Comparison of ENCODE assay signal across 22 mouse cellular contexts in genomic region chr19:56424606-56425395, GRCm38 (mm10). TPM values are rescaled to one million over a fixed set of nuclear protein-coding genes. Genes with fewer than 3 reads are reported as not detected.
A peak's percentile ranks its signal among the peaks of the same experiment; 100 is the strongest.
DNase-seq lines count a peak whose midpoint lies in the region; ATAC-seq and TF ChIP-seq lines count a peak whose summit lies in the region.
"Had no signal": no experiment of that assay in that cellular context is flagged by ENCODE, and none has a peak within 500 bp of the region (broad histone marks: within the 10 kb centered on the region; RNA-seq: fewer than 3 reads in every experiment).

No protein-coding gene starts in this region.

- TF ChIP-seq EP300 in heart, adult 2 months (IDR thresholded peaks at IDR 0.05; ENCODE audit: insufficient read depth, low read depth, low read length): no peak
- TF ChIP-seq EP300 in stomach, postnatal 0 days (optimal IDR thresholded peaks at IDR 0.05): no peak

- peak overlapping the region; percentile 68; the same call in 1 of the 2 replicates for H3K27ac ChIP-seq in heart, embryonic 12.5 days (ENCODE audit: poor library complexity, severe bottlenecking)
- H3K27ac ChIP-seq in heart, adult 2 months: no peak overlapping the region
- peak overlapping the region; percentile 68; the same call in 1 of the 2 replicates for H3K27ac ChIP-seq in intestine, embryonic 14.5 days (ENCODE audit: low read depth)
- H3K27ac ChIP-seq in intestine, embryonic 16.5 days (ENCODE audit: low read length): no peak overlapping the region; the same call in 1 of the 2 replicates
- peak overlapping the region; percentile 74 for H3K27ac ChIP-seq in stomach, embryonic 15.5 days
- no peak overlapping the region for H3K27ac ChIP-seq in stomach, postnatal 0 days (replicated peaks)
- peak overlapping the region; percentile 41; the same call in 1 of the 2 replicates for H3K27ac ChIP-seq in small intestine, adult 2 months (ENCODE audit: insufficient read depth, low read depth, low read length)
- H3K27ac ChIP-seq: hindbrain, embryonic 13.5 days; limb, embryonic 15.5 days; liver, embryonic 15.5 days had no signal

- H3K27me3 ChIP-seq in heart, embryonic 12.5 days (replicated peaks): no peaks in the 10 kb centered on the region
- no peaks in the 10 kb centered on the region for H3K27me3 ChIP-seq in heart, adult 2 months (ENCODE audit: control insufficient read depth, insufficient read depth, low read length)
- H3K27me3 ChIP-seq in intestine, embryonic 14.5 days (replicated peaks; ENCODE audit: control insufficient read depth, insufficient read depth, low read length): no peaks in the 10 kb centered on the region
- H3K27me3 ChIP-seq in intestine, embryonic 16.5 days (replicated peaks; ENCODE audit: control insufficient read depth, insufficient read depth, low read length): no peaks in the 10 kb centered on the region
- no peaks in the 10 kb centered on the region for H3K27me3 ChIP-seq in stomach, embryonic 15.5 days (replicated peaks)
- H3K27me3 ChIP-seq in stomach, postnatal 0 days (ENCODE audit: control insufficient read depth, insufficient read depth, low read length): no peaks in the 10 kb centered on the region
- no peaks in the 10 kb centered on the region for H3K27me3 ChIP-seq in small intestine, adult 2 months (ENCODE audit: control insufficient read depth, insufficient read depth, low read length)
- H3K27me3 ChIP-seq: embryonic facial prominence, embryonic 13.5 days; forebrain, embryonic 15.5 days; intestine, embryonic 15.5 days; limb, embryonic 15.5 days; liver, embryonic 15.5 days had no signal

- no peak for ATAC-seq in heart, embryonic 12.5 days (ENCODE audit: insufficient number of reproducible peaks, low FRiP score)
- no peak for ATAC-seq in intestine, embryonic 14.5 days (replicated peaks; ENCODE audit: low FRiP score, low TSS enrichment, low read depth)
- ATAC-seq in intestine, embryonic 16.5 days: no peak
- no peak for ATAC-seq in stomach, embryonic 15.5 days (ENCODE audit: insufficient read depth, low FRiP score, low read depth)
- ATAC-seq in stomach, postnatal 0 days (ENCODE audit: low FRiP score, low TSS enrichment): no peak
- ATAC-seq: forebrain, embryonic 15.5 days; lung, postnatal 0 days had no signal

- TF ChIP-seq CTCF in heart, adult 2 months (IDR thresholded peaks at IDR 0.05): no peak
- TF ChIP-seq CTCF in stomach, postnatal 0 days (IDR thresholded peaks at IDR 0.05; ENCODE audit: low read depth): no peak
- no peak for TF ChIP-seq CTCF in small intestine, adult 2 months (IDR thresholded peaks at IDR 0.05; ENCODE audit: extremely low read depth, insufficient read length, insufficient replicate concordance, low read depth, low read length)

- H3K4me3 ChIP-seq in heart, embryonic 12.5 days: no peak overlapping the region
- no peak overlapping the region for H3K4me3 ChIP-seq in heart, adult 2 months
- H3K4me3 ChIP-seq in intestine, embryonic 14.5 days (ENCODE audit: low read depth, low read length): no peak overlapping the region
- H3K4me3 ChIP-seq in intestine, embryonic 16.5 days (ENCODE audit: low read length): no peak overlapping the region
- H3K4me3 ChIP-seq in stomach, embryonic 15.5 days (replicated peaks): no peak overlapping the region
- H3K4me3 ChIP-seq in stomach, postnatal 0 days (ENCODE audit: low read depth, low read length): no peak overlapping the region
- no peak overlapping the region for H3K4me3 ChIP-seq in small intestine, adult 2 months (ENCODE audit: low read depth, low read length)
- H3K4me3 ChIP-seq: embryonic facial prominence, embryonic 13.5 days; forebrain, embryonic 15.5 days; hindbrain, embryonic 13.5 days; intestine, embryonic 15.5 days; limb, embryonic 15.5 days; liver, embryonic 15.5 days; myocyte had no signal

- H3K79me2 ChIP-seq in heart, adult 2 months (replicated peaks; ENCODE audit: control insufficient read depth, insufficient read depth, low read length): no peaks in the 10 kb centered on the region

- H3K9ac ChIP-seq in heart, embryonic 12.5 days: 0 out of 2 replicates have a peak overlapping the region, but pooled peaks have one; percentile 4
- H3K9ac ChIP-seq in heart, adult 2 months (ENCODE audit: low read depth, low read length): no peak overlapping the region
- no peak overlapping the region for H3K9ac ChIP-seq in intestine, embryonic 14.5 days (ENCODE audit: low read length)
- no peak overlapping the region for H3K9ac ChIP-seq in intestine, embryonic 16.5 days (ENCODE audit: low read depth, low read length)
- no peak overlapping the region for H3K9ac ChIP-seq in stomach, embryonic 15.5 days
- no peak overlapping the region for H3K9ac ChIP-seq in stomach, postnatal 0 days (ENCODE audit: low read length)
- H3K9ac ChIP-seq: embryonic facial prominence, embryonic 13.5 days; forebrain, embryonic 15.5 days; intestine, embryonic 15.5 days; limb, embryonic 15.5 days; liver, embryonic 15.5 days had no signal

- H3K4me2 ChIP-seq in heart, embryonic 12.5 days: no peak overlapping the region
- H3K4me2 ChIP-seq in intestine, embryonic 14.5 days (ENCODE audit: low read length): no peak overlapping the region
- no peak overlapping the region for H3K4me2 ChIP-seq in intestine, embryonic 16.5 days (ENCODE audit: low read depth, low read length)
- no peak overlapping the region for H3K4me2 ChIP-seq in stomach, embryonic 15.5 days
- no peak overlapping the region for H3K4me2 ChIP-seq in stomach, postnatal 0 days (replicated peaks; ENCODE audit: low read depth)
- H3K4me2 ChIP-seq: forebrain, embryonic 15.5 days; hindbrain, embryonic 13.5 days; limb, embryonic 15.5 days; liver, embryonic 15.5 days had no signal

- intact Hi-C loops in heart, adult 2 months (cut with DNase I): loop anchor here (5.0 to 10.0 kb wide), 4 partner anchors 142 to 610 kb away; no protein-coding TSS in a partner anchor

- H3K9me3 ChIP-seq in heart, embryonic 12.5 days (replicated peaks): no peaks in the 10 kb centered on the region
- H3K9me3 ChIP-seq in intestine, embryonic 14.5 days (ENCODE audit: control insufficient read depth, low read length): no peaks in the 10 kb centered on the region
- H3K9me3 ChIP-seq in intestine, embryonic 16.5 days (ENCODE audit: control insufficient read depth, low read length): no peaks in the 10 kb centered on the region
- H3K9me3 ChIP-seq in stomach, embryonic 15.5 days: no peaks in the 10 kb centered on the region
- no peaks in the 10 kb centered on the region for H3K9me3 ChIP-seq in stomach, postnatal 0 days (ENCODE audit: control insufficient read depth, low read length)
- H3K9me3 ChIP-seq: embryonic facial prominence, embryonic 13.5 days; forebrain, embryonic 15.5 days; hindbrain, embryonic 13.5 days; intestine, embryonic 15.5 days; limb, embryonic 15.5 days; liver, embryonic 15.5 days had no signal

- no peak for TF ChIP-seq POLR2A in heart, adult 2 months (IDR thresholded peaks at IDR 0.05; ENCODE audit: insufficient read depth, low read depth, low read length)
- TF ChIP-seq POLR2A in small intestine, adult 2 months (IDR thresholded peaks at IDR 0.05; ENCODE audit: low read depth, low read length): no peak

- peaks cover 16% of the 10 kb centered on the region for H3K4me1 ChIP-seq in heart, embryonic 12.5 days (replicated peaks)
- H3K4me1 ChIP-seq in heart, adult 2 months (ENCODE audit: control insufficient read depth, insufficient read depth, low read length): peaks cover 1% of the 10 kb centered on the region; the same call in 1 of the 2 replicates
- peaks cover 39% of the 10 kb centered on the region for H3K4me1 ChIP-seq in intestine, embryonic 14.5 days (replicated peaks; ENCODE audit: control insufficient read depth, insufficient read depth, low read length)
- peaks cover 21% of the 10 kb centered on the region for H3K4me1 ChIP-seq in intestine, embryonic 16.5 days (ENCODE audit: control insufficient read depth, insufficient read depth, low read length)
- H3K4me1 ChIP-seq in stomach, embryonic 15.5 days: peaks cover 12% of the 10 kb centered on the region
- H3K4me1 ChIP-seq in stomach, postnatal 0 days (replicated peaks; ENCODE audit: control insufficient read depth, insufficient read depth): no peaks in the 10 kb centered on the region
- H3K4me1 ChIP-seq in small intestine, adult 2 months (ENCODE audit: control insufficient read depth, insufficient read depth, insufficient read length, low read length): peaks cover 1% of the 10 kb centered on the region; the same call in 1 of the 2 replicates

- whole genome bisulfite sequencing in heart, embryonic 12.5 days: 81% methylated on average over 17 of the region's 17 CpGs
- WGBS in heart, adult 2 months: 72% methylated on average over 17 of the region's 17 CpGs
- 59% methylated on average over 17 of the region's 17 CpGs for WGBS in intestine, embryonic 14.5 days
- 61% methylated on average over 17 of the region's 17 CpGs for WGBS in intestine, embryonic 16.5 days
- whole genome bisulfite sequencing in stomach, embryonic 15.5 days: 74% methylated on average over 17 of the region's 17 CpGs
- 76% methylated on average over 17 of the region's 17 CpGs for WGBS in stomach, postnatal 0 days
- WGBS in small intestine, adult 2 months: 77% methylated on average over 17 of the region's 17 CpGs

- no peak for DNase-seq in heart, adult 2 months
- no peak for DNase-seq in intestine, embryonic 14.5 days (ENCODE audit: low spot score)
- no peak for DNase-seq in stomach, postnatal 0 days (ENCODE audit: low spot score)
- DNase-seq in urinary bladder, postnatal 36 days (ENCODE audit: low spot score in 2 of 2): no peak
- DNase-seq: B cell, adult 2 months; cerebellum, adult 11-12 months; cerebellum, postnatal 14 days; gastrocnemius, postnatal 36 days; midbrain, embryonic 14.5 days had no signal

- 0 out of 2 replicates have a peak, but pooled peaks cover 5% of the 10 kb centered on the region for H3K36me3 ChIP-seq in heart, embryonic 12.5 days
- no peaks in the 10 kb centered on the region for H3K36me3 ChIP-seq in heart, adult 2 months (ENCODE audit: control insufficient read depth, insufficient read depth, low read length)
- H3K36me3 ChIP-seq in intestine, embryonic 14.5 days (ENCODE audit: control insufficient read depth, insufficient read depth, low read length): no peaks in the 10 kb centered on the region
- H3K36me3 ChIP-seq in intestine, embryonic 16.5 days (ENCODE audit: control insufficient read depth, insufficient read depth, low read length): no peaks in the 10 kb centered on the region
- H3K36me3 ChIP-seq in stomach, embryonic 15.5 days: no peaks in the 10 kb centered on the region
- H3K36me3 ChIP-seq in stomach, postnatal 0 days (ENCODE audit: control insufficient read depth, insufficient read depth, low read length): no peaks in the 10 kb centered on the region
- peaks cover 29% of the 10 kb centered on the region for H3K36me3 ChIP-seq in small intestine, adult 2 months (ENCODE audit: control insufficient read depth, insufficient read depth, low read length)
- H3K36me3 ChIP-seq: embryonic facial prominence, embryonic 13.5 days; forebrain, embryonic 15.5 days; hindbrain, embryonic 13.5 days; intestine, embryonic 15.5 days; limb, embryonic 15.5 days; liver, embryonic 15.5 days had no signal

RNA-seq across cellular contexts. Expression of gene Casp7, which starts 27.9 kb away (rescaled TPM):
- polyA plus RNA-seq in heart, embryonic 12.5 days (2016; fragmentation: Nextera tagmentation; extraction: Ambion mirVana): 31.6 and 33.9 TPM in 2 replicates
- 10 to 100 TPM; 11.7 to 12.5 TPM for total RNA-seq in heart, adult 2 months (2021)
- polyA plus RNA-seq in heart, adult 2 months (2012; rRNA removed): 9.2 and 12.6 TPM in 2 replicates
- 27.1 and 30.9 TPM in 2 replicates for polyA plus RNA-seq in intestine, embryonic 14.5 days (2014; fragmentation: Nextera tagmentation; extraction: Ambion mirVana)
- 41.0 and 41.7 TPM in 2 replicates for polyA plus RNA-seq in intestine, embryonic 16.5 days (2015; fragmentation: Nextera tagmentation; extraction: Ambion mirVana)
- polyA plus RNA-seq in stomach, embryonic 15.5 days (2015; fragmentation: Nextera tagmentation; extraction: Ambion mirVana): 28.7 and 31.6 TPM in 2 replicates
- 17.9 and 20.8 TPM in 2 replicates for polyA plus RNA-seq in stomach, postnatal 0 days (2015; fragmentation: Nextera tagmentation; extraction: Ambion mirVana)
- polyA plus RNA-seq in small intestine, adult 2 months (2012; rRNA removed): 57.2 and 112 TPM in 2 replicates

RNA-seq across cellular contexts. Expression of gene Nrap, which starts 35.0 kb away (rescaled TPM):
- 23.2 and 26.3 TPM in 2 replicates for polyA plus RNA-seq in heart, embryonic 12.5 days (2016; fragmentation: Nextera tagmentation; extraction: Ambion mirVana)
- 100 to 1,000 TPM; 307 to 420 TPM for total RNA-seq in heart, adult 2 months (2021)
- 135 and 161 TPM in 2 replicates for polyA plus RNA-seq in heart, adult 2 months (2012; rRNA removed)
- 0.26 and 0.27 TPM in 2 replicates for polyA plus RNA-seq in intestine, embryonic 14.5 days (2014; fragmentation: Nextera tagmentation; extraction: Ambion mirVana)
- polyA plus RNA-seq in intestine, embryonic 16.5 days (2015; fragmentation: Nextera tagmentation; extraction: Ambion mirVana): 0.33 and 0.40 TPM in 2 replicates
- polyA plus RNA-seq in stomach, embryonic 15.5 days (2015; fragmentation: Nextera tagmentation; extraction: Ambion mirVana): 0.36 and 0.43 TPM in 2 replicates
- 0.33 and 0.41 TPM in 2 replicates for polyA plus RNA-seq in stomach, postnatal 0 days (2015; fragmentation: Nextera tagmentation; extraction: Ambion mirVana)
- polyA plus RNA-seq in small intestine, adult 2 months (2012; rRNA removed): 0.41 and 1.7 TPM in 2 replicates

RNA-seq across cellular contexts. Expression of gene Plekhs1, which starts 36.6 kb away (rescaled TPM):
- polyA plus RNA-seq in heart, embryonic 12.5 days (2016; fragmentation: Nextera tagmentation; extraction: Ambion mirVana): not detected in 2 replicates
- under 1 TPM in 1 of 2 experiments, not detected in 1; 0.18 TPM for total RNA-seq in heart, adult 2 months (2021)
- polyA plus RNA-seq in heart, adult 2 months (2012; rRNA removed): 0.04 and 0.12 TPM in 2 replicates
- 0.31 TPM in 2 replicates for polyA plus RNA-seq in intestine, embryonic 14.5 days (2014; fragmentation: Nextera tagmentation; extraction: Ambion mirVana)
- polyA plus RNA-seq in intestine, embryonic 16.5 days (2015; fragmentation: Nextera tagmentation; extraction: Ambion mirVana): 0.61 and 0.65 TPM in 2 replicates
- polyA plus RNA-seq in stomach, embryonic 15.5 days (2015; fragmentation: Nextera tagmentation; extraction: Ambion mirVana): 1.2 and 1.4 TPM in 2 replicates
- polyA plus RNA-seq in stomach, postnatal 0 days (2015; fragmentation: Nextera tagmentation; extraction: Ambion mirVana): 3.4 and 4.7 TPM in 2 replicates
- 0.27 and 0.37 TPM in 2 replicates for polyA plus RNA-seq in small intestine, adult 2 months (2012; rRNA removed)
- total RNA-seq: megakaryocyte progenitor cell, adult 5-6 weeks had no signal
- polyA plus RNA-seq: limb, embryonic 15.5 days; liver, embryonic 15.5 days had no signal

Comparison
In these comparisons a context has a peak if more than half of its experiments do, and no peak if none do; other contexts are left out.
1. H3K27ac ChIP-seq: peak in heart, embryonic 12.5 days (single experiment), intestine, embryonic 14.5 days (single experiment), stomach, embryonic 15.5 days (single experiment) and small intestine, adult 2 months (single experiment); none in heart, adult 2 months (single experiment), intestine, embryonic 16.5 days (single experiment) and stomach, postnatal 0 days (single experiment).